ENCODE assay signal across 17 mouse cellular contexts in the genomic region with DNA sequence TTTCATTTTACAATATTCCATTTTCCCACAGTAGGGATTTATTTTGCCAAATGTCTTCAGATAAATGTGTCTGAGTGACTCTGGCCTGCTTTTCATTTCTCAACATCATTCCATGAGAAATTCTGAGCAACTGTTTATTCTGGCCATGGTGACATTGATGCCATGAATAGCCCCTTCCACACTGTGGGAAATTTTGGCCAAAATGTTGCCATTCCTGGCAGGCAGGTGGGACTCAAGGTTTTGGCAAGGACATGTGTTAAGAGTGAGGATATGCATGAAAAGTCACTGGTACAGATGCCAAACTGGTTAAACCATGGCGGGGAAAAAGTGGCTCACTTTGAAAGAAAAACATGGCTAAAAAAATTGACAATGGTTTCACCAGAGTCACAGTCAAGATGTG.
"Had no signal": no experiment of that assay in that cellular context is flagged by ENCODE, and none has a peak within 500 bp of the region (broad histone marks: within the 10 kb centered on the region; RNA-seq: fewer than 3 reads in every experiment).

No protein-coding gene starts in this region.

- H3K27me3 ChIP-seq: liver, embryonic 13.5 days; neural tube, embryonic 12.5 days; neural tube, embryonic 15.5 days had no signal

- H3K27ac ChIP-seq: layer of hippocampus, adult 2 months; liver, embryonic 13.5 days; neural tube, embryonic 12.5 days; neural tube, embryonic 15.5 days; stomach, postnatal 0 days had no signal

- H3K9ac ChIP-seq: liver, embryonic 13.5 days; neural tube, embryonic 12.5 days; neural tube, embryonic 15.5 days had no signal

- H3K36me3 ChIP-seq: liver, embryonic 13.5 days; neural tube, embryonic 12.5 days; neural tube, embryonic 15.5 days had no signal

- H3K4me1 ChIP-seq: liver, embryonic 13.5 days; neural tube, embryonic 12.5 days; neural tube, embryonic 15.5 days had no signal

- DNase-seq: kidney, adult 2 months; kidney, postnatal 25 days; layer of hippocampus, adult 9-11 months; liver, embryonic 13.5 days; lung, adult 2 months; lung, postnatal 14 days; lung, postnatal 4 days; midbrain, embryonic 14.5 days; right cerebral cortex, postnatal 4 days; thymus, adult 2 months; thymus, postnatal 25 days had no signal

- H3K4me3 ChIP-seq: layer of hippocampus, adult 2 months; liver, embryonic 13.5 days; neural tube, embryonic 12.5 days; neural tube, embryonic 15.5 days had no signal

- ATAC-seq: intestine, embryonic 16.5 days had no signal

- H3K4me2 ChIP-seq: liver, embryonic 13.5 days; midbrain, embryonic 11.5 days; neural tube, embryonic 12.5 days; neural tube, embryonic 15.5 days had no signal

- H3K9me3 ChIP-seq: liver, embryonic 13.5 days; neural tube, embryonic 12.5 days; neural tube, embryonic 15.5 days had no signal
